Comparison of ENCODE assay signal across 24 mouse cellular contexts in the genomic region with DNA sequence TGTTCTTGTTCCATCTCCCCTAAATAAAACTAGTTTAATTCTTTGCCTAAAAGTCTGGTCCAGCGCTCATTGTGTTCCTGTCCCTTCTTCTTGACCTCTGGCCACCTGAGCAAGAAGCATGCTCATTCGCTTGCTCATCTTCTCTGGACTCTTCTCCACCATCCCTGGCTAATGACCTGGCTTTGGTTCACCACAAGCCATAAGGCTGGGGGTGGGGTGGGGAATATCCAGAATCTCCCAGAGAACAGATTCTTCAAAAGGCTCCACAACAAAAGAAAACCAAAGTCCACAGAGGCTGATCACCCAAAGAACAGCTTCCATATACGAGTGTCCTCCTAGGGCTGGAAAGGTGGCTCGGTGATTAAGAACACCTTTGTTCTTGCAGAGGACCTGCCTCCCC.
"Had no signal": no experiment of that assay in that cellular context is flagged by ENCODE, and none has a peak within 500 bp of the region (broad histone marks: within the 10 kb centered on the region; RNA-seq: fewer than 3 reads in every experiment).

No protein-coding gene starts in this region.

- H3K9me3 ChIP-seq: heart, embryonic 10.5 days; hindbrain, embryonic 10.5 days; hindbrain, embryonic 12.5 days; limb, embryonic 10.5 days; liver, embryonic 15.5 days had no signal

- DNase-seq: gastrocnemius, adult 2 months; gastrocnemius, postnatal 10 days; gastrocnemius, postnatal 25 days; heart, adult 18-20 months; heart, postnatal 10 days; heart, postnatal 4 days; kidney, postnatal 4 days; liver; liver, embryonic 13.5 days had no signal

- H3K27ac ChIP-seq: gastrocnemius, adult 2 months; heart, embryonic 10.5 days; hindbrain, embryonic 10.5 days; hindbrain, embryonic 12.5 days; hindbrain, embryonic 14.5 days; kidney, postnatal 0 days; layer of hippocampus, adult 2 months; left cerebral cortex, adult 2 months; limb, embryonic 10.5 days; limb, embryonic 12.5 days; liver, embryonic 13.5 days; liver, embryonic 15.5 days had no signal

- H3K27me3 ChIP-seq: heart, embryonic 12.5 days; hindbrain, embryonic 12.5 days; limb, embryonic 12.5 days; liver, embryonic 13.5 days; liver, embryonic 15.5 days had no signal

- H3K4me1 ChIP-seq: hindbrain, embryonic 10.5 days; hindbrain, embryonic 12.5 days; limb, embryonic 12.5 days; liver, embryonic 15.5 days had no signal

- ATAC-seq: forebrain, embryonic 16.5 days; hindbrain, embryonic 16.5 days; inflammation-experienced regulatory T-cells, adult 6 months had no signal

- H3K9ac ChIP-seq: heart, embryonic 12.5 days; hindbrain, embryonic 12.5 days; hindbrain, embryonic 14.5 days; limb, embryonic 12.5 days; liver, embryonic 13.5 days; liver, embryonic 15.5 days had no signal

- H3K4me3 ChIP-seq: gastrocnemius, adult 2 months; heart, embryonic 10.5 days; heart, embryonic 12.5 days; hindbrain, embryonic 10.5 days; hindbrain, embryonic 12.5 days; layer of hippocampus, adult 2 months; left cerebral cortex, adult 2 months; limb, embryonic 10.5 days; limb, embryonic 12.5 days; liver, embryonic 13.5 days; liver, embryonic 15.5 days had no signal

- H3K36me3 ChIP-seq: hindbrain, embryonic 12.5 days had no signal

- H3K4me2 ChIP-seq: heart, embryonic 12.5 days; hindbrain, embryonic 12.5 days; hindbrain, embryonic 14.5 days; limb, embryonic 12.5 days; liver, embryonic 11.5 days; liver, embryonic 13.5 days; liver, embryonic 15.5 days had no signal
